Mouse (Mus musculus) liver, embryonic 14.5 days (tissue): Measurements from ENCODE around the gene Ctdnep1. TPM values are rescaled to one million over a fixed set of nuclear protein-coding genes. Genes with fewer than 3 reads are reported as not detected.

Experiments used
- ATAC-seq: fragments of 200-750 bp; cut with Nextera tagmentation; 2 replicates; pipeline ENCODE4 v1.8.0; 2017; ENCODE audit warnings: moderate number of reproducible peaks, mild to moderate bottlenecking, moderate library complexity; ENCODE audit not compliant: insufficient read depth
- DNase-seq, 3 experiments: peaks; one replicate each; pipeline ENCODE4 v3.0.0-alpha.2; 2012 to 2013; ENCODE audit warnings: low read depth in 3 of 3, low spot score in 3 of 3
- H3K27ac ChIP-seq: fragments of 300-500 bp; sonication (generic); 2 replicates; pipeline ENCODE4 v1.5.1; 2014; ENCODE audit warnings: moderate library complexity, mild to moderate bottlenecking, control low read depth, inconsistent platforms
- H3K27me3 ChIP-seq: fragments of 300-500 bp; sonication (generic); 2 replicates; pipeline ENCODE4 v1.6.1; 2014; ENCODE audit warnings: mild to moderate bottlenecking, low read length, moderate library complexity; ENCODE audit not compliant: control insufficient read depth, insufficient read depth
- H3K36me3 ChIP-seq: fragments of 300-500 bp; sonication (generic); replicated peaks from 2 replicates; pipeline ENCODE4 v1.6.1; 2014; ENCODE audit warnings: low read depth; ENCODE audit not compliant: control insufficient read depth, insufficient read depth
- H3K4me1 ChIP-seq, 2 experiments: fragments of 200-500 bp in 1 of 2; fragments of 300-500 bp in 1 of 2; sonication (generic) in 1 of 2; replicated peaks; 2 replicates each; pipeline ENCODE4 v1.6.1; 2012 to 2014; ENCODE audit warnings: antibody characterized with exemption in 1 of 2, inconsistent platforms in 1 of 2, low read length in 1 of 2; ENCODE audit not compliant: control insufficient read depth in 2 of 2, insufficient read depth in 2 of 2
- H3K4me2 ChIP-seq: fragments of 300-500 bp; sonication (generic); 2 replicates; pipeline ENCODE4 v1.6.1; 2014; ENCODE audit warnings: low read depth, mild to moderate bottlenecking, control low read depth, moderate library complexity
- H3K4me3 ChIP-seq, 2 experiments: fragments of 200-500 bp in 1 of 2; fragments of 300-500 bp in 1 of 2; sonication (generic) in 1 of 2; 2 replicates each; pipeline ENCODE4 v1.5.1; 2012 to 2014; ENCODE audit warnings: low read depth in 2 of 2, low read length in 2 of 2, mild to moderate bottlenecking in 2 of 2, control low read depth in 1 of 2, inconsistent platforms in 1 of 2, moderate library complexity in 1 of 2; ENCODE audit not compliant: insufficient read depth in 1 of 2
- H3K9ac ChIP-seq: fragments of 300-500 bp; sonication (generic); replicated peaks from 2 replicates; pipeline ENCODE4 v1.6.1; 2014; ENCODE audit warnings: mild to moderate bottlenecking, control low read depth, moderate library complexity
- H3K9me3 ChIP-seq: fragments of 300-500 bp; sonication (generic); 2 replicates; pipeline ENCODE4 v1.6.1; 2016; ENCODE audit warnings: low read length, mixed read lengths; ENCODE audit not compliant: control insufficient read depth
- CTCF ChIP-seq: IDR thresholded peaks from 2 replicates; pipeline ENCODE4 v1.5.1; 2016; ENCODE audit warnings: antibody characterized with exemption, low read depth, control low read depth
- EP300 ChIP-seq: IDR thresholded peaks from 2 replicates; pipeline ENCODE4 v1.6.1; 2016; ENCODE audit warnings: antibody characterized with exemption, low read depth
- WGBS: fragments of 180-500 bp; shearing (Covaris S2); extraction: QIAGEN DNeasy Blood & Tissue Kit; methylation state at CpG from one replicate; pipeline ENCODE4 v1.1.7; 2014; ENCODE audit not compliant: insufficient replicate concordance; 5-methylcytosine and 5-hydroxymethylcytosine counted together
- polyA plus RNA-seq, 2 experiments: library from polyadenylated mRNA; depleted of rRNA in 1 of 2; stranded (reverse) in 1 of 2; unstranded in 1 of 2; fragments of >200 nt; fragmentation: Nextera tagmentation in 1 of 2; extraction: Ambion mirVana in 1 of 2; gene quantifications; 2 replicates each; pipeline versions ENCODE4 v1.2.1 to v1.2.3; 2012 to 2014

The Ctdnep1 gene
- polyA plus RNA-seq, 2 experiments = 9.7 to 32.3 TPM

DNA sequence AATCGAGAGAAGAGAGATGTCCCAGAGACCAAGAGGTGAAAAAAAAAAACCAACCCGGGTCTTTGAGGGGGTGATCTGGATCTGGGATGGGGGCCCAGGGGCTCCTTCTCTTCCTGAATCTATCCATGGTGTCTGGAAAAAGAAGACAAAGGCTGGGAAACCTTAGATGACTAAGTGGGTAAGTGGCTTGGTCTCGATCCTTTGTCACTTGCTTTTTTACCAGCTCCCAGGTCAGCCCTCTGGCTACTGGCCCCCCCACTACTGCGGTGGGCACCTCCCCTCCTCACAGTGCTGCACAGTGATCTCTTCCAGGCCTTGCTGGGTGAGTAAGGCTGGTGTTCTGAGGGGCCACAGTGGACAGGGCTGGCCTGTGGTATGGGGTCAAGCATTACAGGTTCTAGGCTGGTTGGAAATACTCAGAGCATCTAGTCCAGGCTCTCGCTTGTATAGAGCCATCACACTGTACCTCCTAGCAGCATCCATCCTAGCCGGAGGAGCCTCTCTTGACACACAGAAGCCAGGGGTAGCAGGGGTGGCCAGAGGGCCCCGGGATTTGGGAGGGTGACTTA, 36.3 kb downstream of the Ctdnep1 start:
- no peak for ATAC-seq
- H3K4me3 ChIP-seq = no peak overlapping the region
- H3K27ac ChIP-seq = no peak overlapping the region
- H3K9me3 ChIP-seq = no peaks in the 10 kb centered on the region
- no peak overlapping the region for H3K4me2 ChIP-seq
- peaks cover 14 to 18% of the 10 kb centered on the region in 2 experiments for H3K4me1 ChIP-seq
- no peaks in the 10 kb centered on the region for H3K36me3 ChIP-seq
- no peak for DNase-seq
- no peaks in the 10 kb centered on the region; the same call in 1 of the 2 replicates for H3K27me3 ChIP-seq
- 51% methylated on average over 7 of the region's 7 CpGs for WGBS
- TF ChIP-seq EP300 (no peak), CTCF (no peak)
- no peak overlapping the region for H3K9ac ChIP-seq

DNA sequence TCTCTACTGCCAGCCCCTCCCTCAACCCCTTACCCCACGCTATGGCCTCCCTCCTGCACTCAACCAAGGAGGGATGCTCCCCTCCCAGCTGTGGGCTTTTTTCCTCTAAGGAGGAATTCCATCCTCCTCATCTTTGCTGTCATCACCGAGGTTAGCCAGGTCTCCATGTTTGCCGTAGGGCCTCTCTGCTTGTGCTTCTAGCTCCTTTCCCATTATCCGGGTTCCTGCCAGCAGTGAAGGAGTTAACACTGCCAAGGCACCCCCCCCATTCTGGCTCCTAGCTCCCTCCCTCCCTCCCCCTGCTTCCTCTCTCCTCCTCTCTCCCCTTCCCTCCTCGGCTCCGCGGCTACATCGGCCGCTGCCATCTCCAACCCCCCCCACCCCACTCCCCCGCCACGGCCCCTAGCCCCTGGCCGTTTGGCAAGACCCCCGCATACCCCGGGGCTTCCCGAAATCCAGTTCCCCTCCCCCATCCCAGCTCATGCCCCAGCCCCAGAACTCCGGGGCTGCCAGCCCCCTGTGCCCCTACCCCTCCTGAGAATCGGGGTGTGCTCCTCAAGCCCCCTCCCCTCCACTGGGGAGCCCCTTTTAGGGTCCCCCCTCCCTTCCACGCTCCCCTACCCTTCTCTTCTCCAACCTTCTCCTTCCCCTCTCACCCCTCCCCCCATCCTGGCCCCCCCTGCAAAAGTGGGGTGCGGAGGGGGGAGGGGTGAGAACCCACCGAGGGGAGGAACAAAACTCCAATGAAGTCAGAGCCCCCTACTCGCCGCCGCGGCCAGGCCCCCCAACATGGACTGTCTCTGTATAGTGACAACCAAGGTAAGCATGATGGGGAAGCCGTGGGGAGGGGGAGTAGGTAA, 37.4 kb downstream of the Ctdnep1 start:
- DNase-seq (no peak), ATAC-seq (no peak)
- H3K4me2 ChIP-seq = peak overlapping the region; percentile 58
- H3K27me3 ChIP-seq = peaks cover 6% of the 10 kb centered on the region
- H3K4me3 ChIP-seq = peak overlapping the region; percentile 33 to 46
- no peaks in the 10 kb centered on the region for H3K9me3 ChIP-seq
- 3% methylated on average over 25 of the region's 25 CpGs for WGBS
- H3K4me1 ChIP-seq = peaks cover 14 to 18% of the 10 kb centered on the region in 2 experiments
- peak overlapping the region; percentile 40 for H3K9ac ChIP-seq
- TF ChIP-seq EP300 = no peak
- no peak for TF ChIP-seq CTCF
- H3K36me3 ChIP-seq = no peaks in the 10 kb centered on the region
- no peak overlapping the region for H3K27ac ChIP-seq

DNA sequence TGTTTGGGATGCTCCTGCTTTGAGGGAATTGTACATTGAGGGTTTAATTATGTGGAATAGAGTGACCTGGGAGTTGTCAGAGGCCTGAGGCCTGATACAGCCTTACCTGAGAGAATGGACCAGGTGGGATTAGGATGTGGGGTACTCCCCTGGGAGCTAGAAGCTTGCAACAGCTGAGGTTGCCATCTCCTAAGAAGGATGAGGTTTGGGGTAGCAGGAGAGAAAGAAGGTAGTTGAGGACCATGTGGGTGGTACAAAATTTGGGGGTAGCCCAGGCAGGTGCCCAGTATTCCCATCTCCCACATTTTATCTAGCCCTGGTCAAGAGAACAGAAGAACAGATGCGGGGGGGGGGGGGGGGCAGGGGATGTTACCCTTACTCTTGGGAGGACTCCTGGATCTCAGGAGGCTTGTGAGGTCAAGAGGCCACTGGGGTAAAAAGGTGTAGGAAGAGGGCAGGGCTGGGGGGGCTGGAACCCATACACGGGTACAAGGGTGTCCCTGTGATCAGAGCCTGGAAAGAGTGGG, 38.6 kb downstream of the Ctdnep1 start:
- Histone ChIP-seq H3K36me3 (no peaks in the 10 kb centered on the region), H3K9ac (no peak overlapping the region), H3K4me1 (peaks cover 11 to 18% of the 10 kb centered on the region in 2 experiments), H3K9me3 (no peaks in the 10 kb centered on the region), H3K4me3 (no peak overlapping the region), H3K27ac (no peak overlapping the region), H3K4me2 (no peak overlapping the region), H3K27me3 (peaks cover 18% of the 10 kb centered on the region)
- DNase-seq (no peak), ATAC-seq (no peak)
- TF ChIP-seq EP300 (no peak), CTCF (no peak)
- WGBS = 0% methylated on average over 1 of the region's 2 CpGs

DNA sequence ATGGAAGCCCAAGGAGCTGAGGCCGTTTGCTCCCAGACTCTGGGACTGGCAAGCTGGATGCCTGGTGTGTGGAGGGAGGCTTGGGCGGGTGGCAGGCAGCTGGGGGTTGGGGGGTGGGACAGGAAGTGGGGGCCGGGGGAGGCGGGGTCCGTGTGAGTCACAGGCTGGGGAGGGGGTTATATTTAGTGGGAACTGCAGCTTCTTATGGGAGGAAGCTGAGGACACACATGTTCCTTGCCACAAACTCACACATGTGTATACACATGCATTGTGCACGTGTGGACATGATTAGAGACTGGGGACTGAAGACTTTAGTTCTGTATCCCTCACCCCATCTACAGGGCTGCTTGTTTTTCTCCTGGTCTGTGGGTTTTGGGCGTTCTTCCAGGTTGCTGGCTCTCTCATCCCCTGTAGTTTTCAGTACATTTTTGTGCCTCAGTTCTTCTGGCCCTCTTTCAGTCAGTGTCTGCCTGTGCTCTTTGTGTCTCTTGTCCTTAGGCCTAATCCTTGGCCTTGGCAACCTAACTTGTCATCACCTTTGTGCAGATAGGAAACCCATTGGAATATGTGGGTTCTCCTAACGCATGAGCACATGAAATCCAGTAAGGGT, 39.2 kb downstream of the Ctdnep1 start:
- Histone ChIP-seq H3K27ac (no peak overlapping the region), H3K4me2 (peak overlapping the region; percentile 75; the same call in 1 of the 2 replicates)

More for the DNA sequence above, 39.2 kb downstream of the Ctdnep1 start:
- TF ChIP-seq EP300 (no peak), CTCF (no peak)
- H3K4me1 ChIP-seq = peaks cover 9 to 16% of the 10 kb centered on the region in 2 experiments
- no peak overlapping the region for H3K4me3 ChIP-seq
- no peaks in the 10 kb centered on the region for H3K36me3 ChIP-seq
- ATAC-seq (no peak), DNase-seq (no peak)
- H3K9ac ChIP-seq = no peak overlapping the region
- H3K9me3 ChIP-seq = no peaks in the 10 kb centered on the region
- WGBS = 15% methylated on average over 7 of the region's 8 CpGs
- H3K27me3 ChIP-seq = peaks cover 22% of the 10 kb centered on the region
